Mouse (Mus musculus): ENCODE measurements around the gene Zfp408. TPM values are rescaled to one million over a fixed set of nuclear protein-coding genes. Genes with fewer than 3 reads are reported as not detected.

Gene Zfp408
- polyA plus RNA-seq, 1 experiment from 2014 or later = 7.5 TPM

DNA sequence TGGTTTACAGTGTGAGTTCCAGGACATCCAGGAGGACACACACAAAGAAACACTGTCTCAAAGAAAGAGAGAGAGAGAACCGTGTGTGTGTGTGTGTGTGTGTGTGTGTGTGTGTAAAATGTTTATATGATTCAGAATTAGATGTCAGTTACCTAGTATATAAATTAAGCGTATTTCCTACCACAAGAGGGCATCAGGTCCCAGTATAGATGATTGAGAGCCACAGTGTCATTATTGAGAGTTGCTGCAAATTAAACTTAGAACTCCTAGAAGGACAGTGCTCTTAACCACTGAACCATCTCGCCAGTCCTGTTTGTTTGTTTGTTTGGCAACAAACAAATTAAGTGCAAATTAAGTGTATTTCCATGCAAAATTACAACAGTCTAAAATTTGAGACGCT lies 47.2 kb downstream of the Zfp408 start:
- Histone ChIP-seq H3K4me3 (ENCODE audit: low read depth, low read length) (no peak overlapping the region), H3K4me1 (ENCODE audit: control insufficient read depth, insufficient read depth, low read length) (no peaks in the 10 kb centered on the region), H3K27me3 (replicated peaks; ENCODE audit: control insufficient read depth, insufficient read depth, low read length) (no peaks in the 10 kb centered on the region), H3K9me3 (replicated peaks; ENCODE audit: control insufficient read depth, low read length) (no peaks in the 10 kb centered on the region), H3K36me3 (ENCODE audit: control insufficient read depth, insufficient read depth, low read length) (peaks cover 87% of the 10 kb centered on the region), H3K9ac (ENCODE audit: low read length) (no peak overlapping the region), H3K4me2 (ENCODE audit: low read length) (no peak overlapping the region), H3K27ac (ENCODE audit: low read depth, low read length) (no peak overlapping the region)
- DNase-seq (ENCODE audit: low spot score) (no peak), ATAC-seq (no peak)
- 89% methylated on average over 4 of the region's 4 CpGs for WGBS

DNA sequence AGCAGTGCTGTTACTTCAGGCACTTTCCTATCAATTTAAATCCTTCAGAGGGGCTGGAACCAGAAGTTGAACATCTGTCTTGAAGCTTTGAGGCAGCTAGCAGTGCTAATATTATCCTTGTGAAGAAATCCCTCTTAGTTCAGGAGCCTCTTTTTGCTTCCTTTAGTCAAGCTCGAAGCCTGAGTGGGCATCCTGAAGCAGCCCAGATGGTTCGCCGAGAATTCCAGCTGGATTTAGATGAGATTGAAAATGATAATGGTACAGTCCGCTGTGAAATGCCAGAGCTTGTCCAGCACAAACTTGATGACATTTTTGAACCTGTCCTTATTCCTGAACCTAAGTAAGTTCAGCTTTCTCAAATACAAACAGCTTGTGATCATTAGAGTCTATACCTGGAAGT lies 49.1 kb downstream of the Zfp408 start:
- Histone ChIP-seq H3K27me3 (replicated peaks; ENCODE audit: control insufficient read depth, insufficient read depth, low read length) (no peaks in the 10 kb centered on the region), H3K4me3 (ENCODE audit: low read depth, low read length) (no peak overlapping the region), H3K27ac (ENCODE audit: low read depth, low read length) (no peak overlapping the region), H3K4me1 (ENCODE audit: control insufficient read depth, insufficient read depth, low read length) (no peaks in the 10 kb centered on the region), H3K4me2 (ENCODE audit: low read length) (no peak overlapping the region), H3K36me3 (ENCODE audit: control insufficient read depth, insufficient read depth, low read length) (peaks cover 87% of the 10 kb centered on the region), H3K9ac (ENCODE audit: low read length) (no peak overlapping the region), H3K9me3 (replicated peaks; ENCODE audit: control insufficient read depth, low read length) (no peaks in the 10 kb centered on the region)
- DNase-seq (ENCODE audit: low spot score) (no peak), ATAC-seq (no peak)
- WGBS = 98% methylated on average over 4 of the region's 4 CpGs

Other genes starting within 250 kb of the Zfp408 start
- gene 1110051M20Rik, start 205.1 kb downstream of the Zfp408 start, polyA plus RNA-seq (2014; fragmentation: Nextera tagmentation; extraction: Ambion mirVana) = 168 and 170 TPM in 2 replicates
- gene Lrp4, start 192.3 kb downstream of the Zfp408 start, polyA plus RNA-seq (2014; fragmentation: Nextera tagmentation; extraction: Ambion mirVana) = 4.7 and 5.1 TPM in 2 replicates
- 106 and 133 TPM in 2 replicates for gene Ckap5, start 123.0 kb downstream of the Zfp408 start, polyA plus RNA-seq (2014; fragmentation: Nextera tagmentation; extraction: Ambion mirVana)
- gene F2, start 13.4 kb downstream of the Zfp408 start, polyA plus RNA-seq (2014; fragmentation: Nextera tagmentation; extraction: Ambion mirVana) = 0.11 and 0.14 TPM in 2 replicates
- gene Arhgap1, start 69 bp upstream of the Zfp408 start, polyA plus RNA-seq (2014; fragmentation: Nextera tagmentation; extraction: Ambion mirVana) = 87.9 and 89.6 TPM in 2 replicates
- gene Atg13, start 60.8 kb upstream of the Zfp408 start, polyA plus RNA-seq (2014; fragmentation: Nextera tagmentation; extraction: Ambion mirVana) = 40.4 and 43.3 TPM in 2 replicates
- gene Harbi1, start 61.1 kb upstream of the Zfp408 start, polyA plus RNA-seq (2014; fragmentation: Nextera tagmentation; extraction: Ambion mirVana) = 11.8 and 13.5 TPM in 2 replicates
- 14.8 and 19.3 TPM in 2 replicates for gene Ambra1, start 80.3 kb upstream of the Zfp408 start, polyA plus RNA-seq (2014; fragmentation: Nextera tagmentation; extraction: Ambion mirVana)

Data from forebrain, embryonic 14.5 days (tissue).